Mouse (Mus musculus): ENCODE data around the gene Degs1.

DNA sequence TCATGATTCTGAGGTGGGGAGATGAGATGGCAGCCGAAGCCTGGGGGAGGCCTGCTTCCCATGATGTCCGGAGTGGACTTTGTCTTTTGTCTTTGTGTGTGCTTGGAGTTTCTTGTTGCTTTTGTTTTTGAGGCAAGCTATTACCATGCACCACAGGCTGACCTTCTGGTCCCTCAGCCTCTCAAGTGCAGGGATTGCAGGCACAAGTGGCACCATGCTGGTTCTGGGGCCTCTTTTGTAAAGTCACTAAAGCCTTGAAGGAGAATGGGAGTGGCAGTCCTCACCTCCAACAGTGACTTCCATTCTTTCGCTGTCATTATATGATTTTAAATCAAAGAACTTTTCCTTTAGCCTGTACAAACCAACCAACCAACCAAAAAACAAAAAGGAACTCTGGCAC is 14.6 kb upstream of the Degs1 start:
- no peak for TF ChIP-seq CTCF (IDR thresholded peaks at IDR 0.05; ENCODE audit: extremely low read depth, insufficient read depth, low read length)
- TF ChIP-seq POLR2A (IDR thresholded peaks at IDR 0.05; ENCODE audit: extremely low read depth, insufficient read depth, low read length), result no peak

Measured in cortical plate, adult 2 months (tissue).